18 mouse cellular contexts compared by ENCODE assay signal in genomic region chr13:95257083-95257482, GRCm38 (mm10).
"Had no signal": no experiment of that assay in that cellular context is flagged by ENCODE, and none has a peak within 500 bp of the region (broad histone marks: within the 10 kb centered on the region; RNA-seq: fewer than 3 reads in every experiment).

No protein-coding gene starts in this region.

- H3K4me1 ChIP-seq: liver, embryonic 13.5 days; midbrain, embryonic 12.5 days; neural tube, embryonic 13.5 days had no signal

- H3K9me3 ChIP-seq: liver, embryonic 13.5 days; midbrain, embryonic 12.5 days; neural tube, embryonic 13.5 days; stomach, embryonic 15.5 days had no signal

- DNase-seq: kidney, adult 18-20 months; kidney, adult 9 months; kidney, postnatal 14 days; kidney, postnatal 4 days; liver, embryonic 13.5 days; lung, adult 2 months; lung, postnatal 14 days; lung, postnatal 4 days; retina, postnatal 1 day; right cerebral cortex, postnatal 25 days; spleen, adult 18-20 months; thymus, adult 18-20 months; thymus, postnatal 14 days had no signal

- ATAC-seq: midbrain, embryonic 16.5 days had no signal

- H3K4me3 ChIP-seq: liver, embryonic 13.5 days; midbrain, embryonic 12.5 days; myocyte; neural tube, embryonic 13.5 days; stomach, embryonic 15.5 days had no signal

- H3K9ac ChIP-seq: liver, embryonic 13.5 days; midbrain, embryonic 12.5 days; neural tube, embryonic 13.5 days; stomach, embryonic 15.5 days had no signal

- H3K4me2 ChIP-seq: liver, embryonic 13.5 days; midbrain, embryonic 12.5 days; neural tube, embryonic 13.5 days; stomach, embryonic 15.5 days had no signal

- H3K27ac ChIP-seq: liver, embryonic 13.5 days; midbrain, embryonic 12.5 days; neural tube, embryonic 13.5 days; stomach, embryonic 15.5 days had no signal

- H3K27me3 ChIP-seq: neural tube, embryonic 13.5 days; stomach, embryonic 15.5 days had no signal

- H3K36me3 ChIP-seq: liver, embryonic 13.5 days; midbrain, embryonic 12.5 days; neural tube, embryonic 13.5 days; stomach, embryonic 15.5 days had no signal
